In the genomic region with DNA sequence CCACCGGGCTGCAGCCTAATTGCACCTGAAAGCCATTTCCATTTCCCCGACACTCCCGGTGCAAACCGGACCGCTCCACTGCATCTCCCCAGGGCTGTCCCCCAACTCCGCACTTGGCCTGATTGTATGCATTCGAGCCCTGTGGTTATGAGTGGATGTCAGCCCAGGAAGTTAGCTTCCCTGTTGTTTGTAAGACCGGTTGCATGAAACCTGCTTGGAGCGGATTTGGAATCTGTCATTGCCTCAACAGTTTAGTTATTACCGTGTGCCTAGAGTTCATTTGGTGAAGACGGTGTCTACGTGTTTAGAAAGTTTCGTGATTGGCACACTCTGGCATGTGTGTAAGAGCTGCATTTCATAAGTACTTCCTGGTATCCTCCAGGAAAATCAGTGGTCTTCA, we compare ENCODE assay signal across 8 mouse cellular contexts. TPM values are rescaled to one million over a fixed set of nuclear protein-coding genes. Genes with fewer than 3 reads are reported as not detected.
DNase-seq lines count a peak whose midpoint lies in the region; ATAC-seq and TF ChIP-seq lines count a peak whose summit lies in the region.

No protein-coding gene starts in this region.

- H3K79me2 ChIP-seq in MEL (ENCODE audit: control insufficient read depth, insufficient read depth, low read length, poor library complexity), result peaks cover 3% of the 10 kb centered on the region; the same call in 1 of the 2 replicates

- no peak for TF ChIP-seq CTCF in MEL (IDR thresholded peaks at IDR 0.05 in 2 of 3, conservative IDR thresholded peaks at IDR 0.05 in 1 of 3; ENCODE audit: control insufficient read depth in 1 of 3, insufficient read depth in 1 of 3, low read depth in 2 of 3, low read length in 3 of 3, poor library complexity in 1 of 3, severe bottlenecking in 1 of 3)
- no peak for TF ChIP-seq CTCF in intestine, postnatal 0 days (IDR thresholded peaks at IDR 0.05; ENCODE audit: low read depth)
- no peak for TF ChIP-seq CTCF in midbrain, postnatal 0 days (IDR thresholded peaks at IDR 0.05)

- H3K27me3 ChIP-seq in MEL (ENCODE audit: control insufficient read depth in 1 of 2, insufficient read depth in 2 of 2, low read length in 2 of 2), result no peaks in the 10 kb centered on the region
- peaks cover 10% of the 10 kb centered on the region; the same call in 1 of the 2 replicates for H3K27me3 ChIP-seq in embryonic facial prominence, embryonic 13.5 days
- no peaks in the 10 kb centered on the region for H3K27me3 ChIP-seq in intestine, postnatal 0 days (replicated peaks; ENCODE audit: control insufficient read depth, insufficient read depth, low read length)
- H3K27me3 ChIP-seq in midbrain, postnatal 0 days (ENCODE audit: insufficient read depth, low read length), result no peaks in the 10 kb centered on the region

- peak overlapping the region; percentile 93 for H3K9ac ChIP-seq in MEL (ENCODE audit: control insufficient read depth, low read depth, low read length, poor library complexity, severe bottlenecking)
- peak overlapping the region; percentile 93 for H3K9ac ChIP-seq in embryonic facial prominence, embryonic 13.5 days
- peak overlapping the region; percentile 84 for H3K9ac ChIP-seq in intestine, postnatal 0 days (ENCODE audit: low read depth, low read length)
- H3K9ac ChIP-seq in midbrain, postnatal 0 days (replicated peaks; ENCODE audit: low read length, poor library complexity, severe bottlenecking), result peak overlapping the region; percentile 89

- H3K36me3 ChIP-seq in MEL (ENCODE audit: control insufficient read depth in 1 of 2, insufficient read depth in 2 of 2, low read length in 2 of 2), result peaks cover 0 to 8% of the 10 kb centered on the region in 2 experiments; a peak in 2 of 4 replicates
- H3K36me3 ChIP-seq in embryonic facial prominence, embryonic 13.5 days, result peaks cover 33% of the 10 kb centered on the region
- peaks cover 24% of the 10 kb centered on the region; the same call in 1 of the 2 replicates for H3K36me3 ChIP-seq in intestine, postnatal 0 days (ENCODE audit: control insufficient read depth, insufficient read depth)
- peaks cover 18% of the 10 kb centered on the region for H3K36me3 ChIP-seq in midbrain, postnatal 0 days (ENCODE audit: insufficient read depth, low read length)

- no peak for TF ChIP-seq POLR2A in MEL (IDR thresholded peaks at IDR 0.05; ENCODE audit: control insufficient read depth in 1 of 2, insufficient read depth in 1 of 2, low read depth in 1 of 2, low read length in 2 of 2, poor library complexity in 1 of 2)

- peak; percentile 27 for DNase-seq in kidney, adult 11 months
- no peak for DNase-seq in kidney, postnatal 10 days
- DNase-seq in MEL (ENCODE audit: low read depth, low spot score), result peak; percentile 46
- peak; percentile 6 for DNase-seq in midbrain, postnatal 0 days (ENCODE audit: low spot score)
- no peak for DNase-seq in gastrocnemius, adult 18-20 months (ENCODE audit: low spot score)

- peaks cover 0 to 6% of the 10 kb centered on the region in 2 experiments; a peak in 1 of 4 replicates for H3K4me1 ChIP-seq in MEL (ENCODE audit: control insufficient read depth in 1 of 2, insufficient read depth in 2 of 2, low read length in 2 of 2)
- H3K4me1 ChIP-seq in embryonic facial prominence, embryonic 13.5 days, result peaks cover 16% of the 10 kb centered on the region
- no peaks in the 10 kb centered on the region for H3K4me1 ChIP-seq in intestine, postnatal 0 days (replicated peaks; ENCODE audit: control insufficient read depth, insufficient read depth, low read length)
- H3K4me1 ChIP-seq in midbrain, postnatal 0 days (ENCODE audit: insufficient read depth, low read length), result no peaks in the 10 kb centered on the region; the same call in 1 of the 2 replicates

- peak overlapping the region; percentile 81 to 86 for H3K4me3 ChIP-seq in MEL (ENCODE audit: control insufficient read depth in 1 of 2, insufficient read depth in 1 of 2, low read depth in 2 of 2, low read length in 2 of 2)
- peak overlapping the region; percentile 88 for H3K4me3 ChIP-seq in embryonic facial prominence, embryonic 13.5 days
- H3K4me3 ChIP-seq in intestine, postnatal 0 days (ENCODE audit: low read depth, low read length), result peak overlapping the region; percentile 89
- peak overlapping the region; percentile 91 for H3K4me3 ChIP-seq in midbrain, postnatal 0 days (ENCODE audit: low read depth, low read length)

- no peaks in the 10 kb centered on the region for H3K9me3 ChIP-seq in MEL (replicated peaks; ENCODE audit: insufficient read depth, low read length)
- no peaks in the 10 kb centered on the region for H3K9me3 ChIP-seq in embryonic facial prominence, embryonic 13.5 days
- H3K9me3 ChIP-seq in intestine, postnatal 0 days (ENCODE audit: control insufficient read depth), result no peaks in the 10 kb centered on the region
- no peaks in the 10 kb centered on the region for H3K9me3 ChIP-seq in midbrain, postnatal 0 days (ENCODE audit: low read length)

- H3K27ac ChIP-seq in MEL (ENCODE audit: control insufficient read depth, low read depth, low read length), result no peak overlapping the region
- H3K27ac ChIP-seq in embryonic facial prominence, embryonic 13.5 days, result peak overlapping the region; percentile 82
- H3K27ac ChIP-seq in intestine, postnatal 0 days (ENCODE audit: low read depth, low read length), result peak overlapping the region; percentile 54
- peak overlapping the region; percentile 80 for H3K27ac ChIP-seq in midbrain, postnatal 0 days (ENCODE audit: low read depth, low read length)

- TF ChIP-seq EP300 in MEL (IDR thresholded peaks at IDR 0.05; ENCODE audit: low read depth in 1 of 2, low read length in 2 of 2), result no peak

- TF ChIP-seq RAD21 in MEL (IDR thresholded peaks at IDR 0.05; ENCODE audit: low read depth, low read length), result no peak

- H3K4me2 ChIP-seq in embryonic facial prominence, embryonic 13.5 days, result peak overlapping the region; percentile 76
- H3K4me2 ChIP-seq in intestine, postnatal 0 days (replicated peaks; ENCODE audit: low read depth), result peak overlapping the region; percentile 96
- peak overlapping the region; percentile 84 for H3K4me2 ChIP-seq in midbrain, postnatal 0 days (ENCODE audit: low read depth, low read length, poor library complexity, severe bottlenecking)

- 0 out of 2 replicates have a peak, but pooled peaks have one; percentile 29 for ATAC-seq in embryonic facial prominence, embryonic 13.5 days (ENCODE audit: insufficient number of reproducible peaks, insufficient read depth, low FRiP score, low TSS enrichment, low read depth)
- peak; percentile 39; the same call in 1 of the 2 replicates for ATAC-seq in intestine, postnatal 0 days
- ATAC-seq in midbrain, postnatal 0 days (ENCODE audit: low FRiP score), result peak; percentile 14
- ATAC-seq in monocyte, adult 5-6 weeks (replicated peaks; ENCODE audit: insufficient number of reproducible peaks, low FRiP score, low TSS enrichment, poor library complexity, severe bottlenecking), result no peak

- WGBS in embryonic facial prominence, embryonic 13.5 days, result 1% methylated on average over 13 of the region's 13 CpGs
- under 1% methylated on average over 13 of the region's 13 CpGs for WGBS in intestine, postnatal 0 days
- WGBS in midbrain, postnatal 0 days, result under 1% methylated on average over 13 of the region's 13 CpGs

TF ChIP-seq in MEL, 35 proteins besides CTCF, POLR2A, EP300 and RAD21:
- TF ChIP-seq HCFC1 (IDR thresholded peaks at IDR 0.05; ENCODE audit: low read depth, low read length), result no peak
- TF ChIP-seq MXI1 (IDR thresholded peaks at IDR 0.05; ENCODE audit: low read depth, low read length), result no peak
- TF ChIP-seq ETS1 (IDR thresholded peaks at IDR 0.05; ENCODE audit: low read depth, low read length), result no peak
- no peak for TF ChIP-seq GABPA (IDR thresholded peaks at IDR 0.05; ENCODE audit: low read depth, low read length)
- no peak for TF ChIP-seq MYB (IDR thresholded peaks at IDR 0.05; ENCODE audit: low read depth, low read length)
- TF ChIP-seq GATA1 (IDR thresholded peaks at IDR 0.05; ENCODE audit: low read depth, low read length), result no peak
- no peak for TF ChIP-seq UBTF (IDR thresholded peaks at IDR 0.05; ENCODE audit: borderline replicate concordance, insufficient read depth, low read depth, low read length)
- no peak for TF ChIP-seq USF1 (IDR thresholded peaks at IDR 0.05; ENCODE audit: low read depth, low read length)
- TF ChIP-seq RCOR1 (IDR thresholded peaks at IDR 0.05; ENCODE audit: low read depth, low read length), result no peak
TF ChIP-seq in MEL: peak in this region for 0.

RNA-seq across cellular contexts. Expression of gene Gpr180, which starts 0.5 kb away (rescaled TPM):
- 10.9 and 14.8 TPM in 2 replicates for total RNA-seq in MEL (2012; rRNA removed)
- 10 to 100 TPM in 1 of 2 experiments, not detected in 1; 12.6 TPM for polyA plus RNA-seq in MEL (2012; ENCODE audit: insufficient read depth in 1 of 2, insufficient read length in 2 of 2, low read depth in 1 of 2, low replicate concordance in 2 of 2, missing spikeins in 1 of 2)
- 61.1 and 63.7 TPM in 2 replicates for polyA plus RNA-seq in embryonic facial prominence, embryonic 13.5 days (2015; fragmentation: Nextera tagmentation; extraction: Ambion mirVana)
- 27.2 and 27.5 TPM in 2 replicates for polyA plus RNA-seq in intestine, postnatal 0 days (2015; fragmentation: Nextera tagmentation; extraction: Ambion mirVana)
- total RNA-seq in midbrain, postnatal 0 days (2014; rRNA removed), result 43.7 and 62.3 TPM in 2 replicates
- 49.3 and 51.6 TPM in 2 replicates for polyA plus RNA-seq in midbrain, postnatal 0 days (2015; fragmentation: Nextera tagmentation; extraction: Ambion mirVana)
- total RNA-seq in gastrocnemius, adult 18-20 months (2021), result 10 to 100 TPM; 31.4 to 36.1 TPM
- total RNA-seq in monocyte, adult 5-6 weeks (2017), result 9.7 to 15.5 TPM (median 11.2 TPM) in 3 replicates

RNA-seq across cellular contexts. Expression of gene Tgds, which starts 4.9 kb away (rescaled TPM):
- total RNA-seq in MEL (2012; rRNA removed), result 11.2 and 13.4 TPM in 2 replicates
- 10 to 100 TPM in 1 of 2 experiments, not detected in 1; 11.3 TPM for polyA plus RNA-seq in MEL (2012; ENCODE audit: insufficient read depth in 1 of 2, insufficient read length in 2 of 2, low read depth in 1 of 2, low replicate concordance in 2 of 2, missing spikeins in 1 of 2)
- polyA plus RNA-seq in embryonic facial prominence, embryonic 13.5 days (2015; fragmentation: Nextera tagmentation; extraction: Ambion mirVana), result 35.2 and 39.5 TPM in 2 replicates
- 29.4 and 31.6 TPM in 2 replicates for polyA plus RNA-seq in intestine, postnatal 0 days (2015; fragmentation: Nextera tagmentation; extraction: Ambion mirVana)
- total RNA-seq in midbrain, postnatal 0 days (2014; rRNA removed), result 4.3 and 7.4 TPM in 2 replicates
- 7.3 and 9.0 TPM in 2 replicates for polyA plus RNA-seq in midbrain, postnatal 0 days (2015; fragmentation: Nextera tagmentation; extraction: Ambion mirVana)
- 1 to 10 TPM; 6.0 to 6.2 TPM for total RNA-seq in gastrocnemius, adult 18-20 months (2021)
- 9.3 to 26.2 TPM (median 25.2 TPM) in 3 replicates for total RNA-seq in monocyte, adult 5-6 weeks (2017)

Comparison
In these comparisons a context has a peak if more than half of its experiments do, and no peak if none do; other contexts are left out.
1. DNase-seq: peak in kidney, adult 11 months (single experiment), MEL (single experiment) and midbrain, postnatal 0 days (single experiment); none in kidney, postnatal 10 days (single experiment) and gastrocnemius, adult 18-20 months (single experiment).
2. Peak in every context shown above with its lines, with median percentiles within 50 percentile points of each other: H3K4me3 ChIP-seq, H3K9ac ChIP-seq and H3K4me2 ChIP-seq.